Mouse (Mus musculus) liver, adult 2 months (tissue): ENCODE results near the gene Wnt5a. TPM values are rescaled to one million over a fixed set of nuclear protein-coding genes. Genes with fewer than 3 reads are reported as not detected.

Experiments
- DNase-seq: peaks from one replicate; pipeline ENCODE4 v3.0.0-alpha.2; 2011; ENCODE audit warnings: low read depth, low spot score; ENCODE audit errors: extremely low read depth
- H3K27ac ChIP-seq: fragments of 200-500 bp; replicated peaks from 2 replicates; pipeline ENCODE4 v1.5.1; 2012; ENCODE audit warnings: low read depth, mild to moderate bottlenecking, control low read depth, inconsistent platforms, low read length; ENCODE audit not compliant: insufficient read depth
- H3K27me3 ChIP-seq: fragments of 200-500 bp; 2 replicates; pipeline ENCODE4 v1.6.1; 2012; ENCODE audit warnings: mild to moderate bottlenecking, moderate library complexity, low read length, inconsistent platforms; ENCODE audit not compliant: control insufficient read depth, insufficient read depth
- H3K36me3 ChIP-seq: fragments of 200-500 bp; 2 replicates; pipeline ENCODE4 v1.6.1; 2012; ENCODE audit warnings: low read length, inconsistent platforms; ENCODE audit not compliant: control insufficient read depth, insufficient read depth
- H3K4me1 ChIP-seq: fragments of 200-500 bp; 2 replicates; pipeline ENCODE4 v1.6.1; 2011; ENCODE audit warnings: low read length; ENCODE audit not compliant: control insufficient read depth, insufficient read depth
- H3K4me3 ChIP-seq: fragments of 200-500 bp; 2 replicates; pipeline ENCODE4 v1.5.1; 2011; ENCODE audit warnings: low read depth, mild to moderate bottlenecking, control low read depth, low read length, moderate library complexity; ENCODE audit not compliant: insufficient read depth
- H3K79me2 ChIP-seq: fragments of 200-500 bp; 2 replicates; pipeline ENCODE4 v1.6.1; 2012; ENCODE audit warnings: inconsistent platforms, mild to moderate bottlenecking, low read length, moderate library complexity; ENCODE audit not compliant: control insufficient read depth, insufficient read depth
- H3K9ac ChIP-seq: fragments of 200-500 bp; 2 replicates; pipeline ENCODE4 v1.6.1; 2012; ENCODE audit warnings: low read depth, mild to moderate bottlenecking, control low read depth, inconsistent platforms, low read length
- CTCF ChIP-seq: fragments of 200-500 bp; IDR thresholded peaks from 2 replicates; pipeline ENCODE4 v1.5.1; 2011; ENCODE audit warnings: low read depth, low read length, control low read depth
- POLR2A ChIP-seq: fragments of 200-500 bp; IDR thresholded peaks from 2 replicates; pipeline ENCODE4 v1.6.1; 2011; ENCODE audit warnings: low read length, control low read depth; ENCODE audit not compliant: insufficient read depth; ENCODE audit errors: extremely low read depth
- WGBS: fragments of 180-500 bp; shearing (Covaris S2); methylation state at CpG from one replicate; pipeline ENCODE4 v1.1.7; 2018; 5-methylcytosine and 5-hydroxymethylcytosine counted together
- polyA plus RNA-seq: library from polyadenylated mRNA; depleted of rRNA; stranded (reverse); fragments of >200 nt; gene quantifications from 2 replicates; pipeline ENCODE4 v1.2.3, GENCODE M21; 2012
- total RNA-seq: library from RNA; depleted of rRNA; stranded (reverse); fragments of >200 nt; gene quantifications from 2 replicates; pipeline ENCODE4 v1.2.3, GENCODE M21; 2014

Wnt5a gene
- total and polyA plus RNA-seq, 2 experiments = 0.46 to 1.5 TPM

DNA sequence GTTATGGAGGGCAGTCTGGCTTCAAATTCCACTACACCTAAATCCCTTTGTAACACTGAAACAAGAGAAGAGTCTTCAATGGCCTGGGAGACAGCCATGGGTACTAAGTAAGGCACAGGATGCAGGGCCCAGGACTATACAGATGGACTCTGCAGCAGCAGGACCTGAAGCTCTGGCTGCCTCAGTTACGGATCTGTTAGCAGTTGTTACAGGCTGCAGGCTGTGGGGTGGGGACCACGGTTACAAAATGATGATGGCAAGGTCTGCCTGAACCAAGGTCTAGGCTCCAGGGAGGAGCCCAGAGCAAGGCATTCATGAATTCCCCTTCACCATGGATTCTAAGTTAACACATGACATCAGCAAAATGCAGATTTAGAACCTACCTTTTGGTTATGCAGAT lies 29.3 kb downstream of the Wnt5a start:
- Histone ChIP-seq H3K27me3 (no peaks in the 10 kb centered on the region), H3K4me3 (no peak overlapping the region), H3K4me1 (no peaks in the 10 kb centered on the region), H3K79me2 (no peaks in the 10 kb centered on the region), H3K9ac (no peak overlapping the region), H3K36me3 (no peaks in the 10 kb centered on the region), H3K27ac (no peak overlapping the region)
- WGBS = 87% methylated on average over 2 of the region's 2 CpGs
- TF ChIP-seq POLR2A (no peak), CTCF (no peak)
- DNase-seq = no peak

DNA sequence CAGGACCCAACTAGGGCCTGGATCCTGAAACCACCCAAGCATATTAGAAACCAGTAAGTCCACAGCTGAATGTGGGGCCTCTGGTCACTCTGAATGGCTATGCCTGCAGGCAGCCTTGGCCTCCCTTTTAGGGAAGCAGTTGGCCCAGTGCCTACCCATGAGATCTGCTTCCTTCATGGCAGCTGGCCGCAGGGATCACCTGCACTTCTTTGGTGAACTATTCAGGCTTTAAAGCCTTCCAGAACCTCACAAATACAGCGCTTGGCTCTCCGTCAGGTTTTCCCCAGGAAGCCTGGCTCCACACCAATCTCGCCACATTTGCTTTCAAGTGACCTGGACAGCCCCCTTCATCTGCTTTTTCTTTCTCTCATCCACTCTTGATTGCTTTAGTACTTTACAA lies 31.3 kb downstream of the Wnt5a start:
- no peaks in the 10 kb centered on the region for H3K36me3 ChIP-seq
- no peaks in the 10 kb centered on the region for H3K79me2 ChIP-seq
- H3K4me1 ChIP-seq = no peaks in the 10 kb centered on the region
- WGBS = 85% methylated on average over 4 of the region's 4 CpGs
- H3K27ac ChIP-seq = no peak overlapping the region
- H3K27me3 ChIP-seq = no peaks in the 10 kb centered on the region
- DNase-seq = no peak
- no peak overlapping the region for H3K9ac ChIP-seq
- H3K4me3 ChIP-seq = no peak overlapping the region
- TF ChIP-seq CTCF (no peak), POLR2A (no peak)

DNA sequence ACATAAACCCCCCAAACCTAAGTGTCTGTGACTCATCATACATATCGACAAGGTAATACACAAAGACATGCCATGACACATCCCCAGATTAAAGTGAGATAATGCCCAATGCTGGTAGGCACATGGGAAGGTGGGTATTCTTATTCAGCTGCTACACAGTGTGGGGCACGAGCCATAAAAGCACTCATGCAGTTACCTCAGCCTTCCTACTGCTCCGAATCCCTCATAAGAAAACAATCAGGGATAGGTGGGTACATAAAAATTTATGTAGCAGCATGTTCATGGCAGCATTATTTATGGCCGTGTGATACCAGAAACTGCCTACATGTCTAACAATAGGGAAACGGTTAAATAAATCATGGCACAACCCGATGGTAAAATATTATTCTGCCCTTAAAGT lies 35.0 kb downstream of the Wnt5a start:
- WGBS = 91% methylated on average over 6 of the region's 6 CpGs
- no peaks in the 10 kb centered on the region for H3K79me2 ChIP-seq

DNA sequence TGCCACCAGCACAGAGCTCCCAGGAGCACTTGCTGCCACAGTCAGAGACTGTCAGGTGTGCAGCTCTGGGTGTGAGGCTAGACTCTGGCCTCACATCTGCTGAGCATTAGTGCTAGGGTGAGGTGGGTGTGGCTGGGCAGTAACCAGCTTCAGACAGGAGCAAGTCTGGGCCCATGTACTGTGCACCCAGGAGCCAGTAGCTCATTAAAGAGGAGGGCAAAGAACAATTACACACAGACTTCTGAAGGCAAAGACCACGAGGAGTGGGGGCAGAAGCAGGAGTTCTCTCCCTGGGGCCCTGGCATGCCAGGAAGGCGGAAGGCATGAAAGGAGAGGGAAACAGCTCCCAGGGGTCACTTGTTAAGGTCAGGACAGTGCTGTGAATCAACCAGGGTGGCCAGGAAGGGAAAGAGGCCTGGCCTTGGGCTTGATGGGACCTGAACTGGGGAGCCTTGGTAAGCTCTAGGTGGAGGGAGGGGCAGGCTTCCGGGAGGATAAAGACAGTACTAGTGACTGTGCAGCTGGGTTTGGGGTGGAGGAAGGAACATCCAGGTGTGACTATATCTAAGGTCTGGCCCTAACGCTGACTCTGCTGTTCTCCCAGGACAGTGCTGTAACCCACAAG lies 37.7 kb downstream of the Wnt5a start:
- Histone ChIP-seq H3K27me3 (no peaks in the 10 kb centered on the region), H3K36me3 (no peaks in the 10 kb centered on the region), H3K79me2 (no peaks in the 10 kb centered on the region), H3K4me3 (no peak overlapping the region), H3K27ac (no peak overlapping the region), H3K9ac (no peak overlapping the region), H3K4me1 (no peaks in the 10 kb centered on the region)
- 65% methylated on average over 4 of the region's 4 CpGs for WGBS
- DNase-seq = no peak
- TF ChIP-seq CTCF (no peak), POLR2A (no peak)

More for the DNA sequence above, 35.0 kb downstream of the Wnt5a start:
- H3K4me3 ChIP-seq = no peak overlapping the region
- H3K27ac ChIP-seq = no peak overlapping the region
- no peaks in the 10 kb centered on the region for H3K4me1 ChIP-seq
- DNase-seq = no peak
- TF ChIP-seq CTCF = no peak
- no peak for TF ChIP-seq POLR2A
- H3K36me3 ChIP-seq = no peaks in the 10 kb centered on the region
- no peaks in the 10 kb centered on the region for H3K27me3 ChIP-seq
- no peak overlapping the region for H3K9ac ChIP-seq

DNA sequence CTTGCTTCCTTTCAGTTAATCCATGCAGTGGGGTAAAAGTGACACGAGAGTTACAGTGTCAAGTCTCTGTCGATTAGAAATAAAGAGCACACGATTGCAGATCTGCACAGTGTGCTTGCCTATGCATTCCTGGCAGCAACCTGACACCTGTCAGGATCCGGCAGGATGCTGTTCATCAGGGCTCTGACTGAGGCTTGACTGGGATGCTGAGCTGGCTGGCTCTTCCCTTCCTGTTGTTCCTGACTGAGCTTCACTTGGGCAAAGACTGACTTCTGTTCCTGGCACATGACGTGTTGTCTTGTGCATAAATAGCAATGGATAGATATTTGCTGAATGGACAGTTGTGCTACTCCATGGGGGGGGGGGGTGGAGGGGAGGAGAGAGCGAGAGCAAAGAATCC lies 57.3 kb downstream of the Wnt5a start:
- TF ChIP-seq POLR2A = no peak
- TF ChIP-seq CTCF = no peak
- no peaks in the 10 kb centered on the region for H3K27me3 ChIP-seq
- 76% methylated on average over 6 of the region's 6 CpGs for WGBS

More for the DNA sequence above, 57.3 kb downstream of the Wnt5a start:
- no peak overlapping the region for H3K4me3 ChIP-seq
- no peaks in the 10 kb centered on the region for H3K4me1 ChIP-seq
- no peaks in the 10 kb centered on the region for H3K36me3 ChIP-seq
- DNase-seq = no peak
- no peak overlapping the region for H3K27ac ChIP-seq
- H3K79me2 ChIP-seq = no peaks in the 10 kb centered on the region
- no peak overlapping the region for H3K9ac ChIP-seq
